Mouse (Mus musculus) hindbrain, embryonic 11.5 days (tissue): ENCODE measurements around the gene N4bp2. TPM values are rescaled to one million over a fixed set of nuclear protein-coding genes. Genes with fewer than 3 reads are reported as not detected.

Experiments
- ATAC-seq: fragments of 200-750 bp; cut with Nextera tagmentation; 2 replicates; pipeline ENCODE4 v1.8.0; 2017; ENCODE audit warnings: mild to moderate bottlenecking, moderate TSS enrichment, moderate library complexity; ENCODE audit not compliant: low FRiP score
- DNase-seq: peaks from one replicate; pipeline ENCODE4 v3.0.0-alpha.2; 2015; ENCODE audit warnings: low spot score
- H3K27ac ChIP-seq: fragments of 300-500 bp; sonication (generic); 2 replicates; pipeline ENCODE4 v1.5.1; 2014; ENCODE audit warnings: mild to moderate bottlenecking, low read depth, low read length
- H3K27me3 ChIP-seq: fragments of 300-500 bp; sonication (generic); 2 replicates; pipeline ENCODE4 v1.6.1; 2014; ENCODE audit warnings: mild to moderate bottlenecking, low read length, moderate library complexity, mixed read lengths; ENCODE audit not compliant: control insufficient read depth, insufficient read depth
- H3K36me3 ChIP-seq: fragments of 300-500 bp; sonication (generic); 2 replicates; pipeline ENCODE4 v1.6.1; 2014; ENCODE audit warnings: mild to moderate bottlenecking, low read length, moderate library complexity, mixed read lengths; ENCODE audit not compliant: control insufficient read depth, insufficient read depth
- H3K4me1 ChIP-seq: fragments of 300-500 bp; sonication (generic); replicated peaks from 2 replicates; pipeline ENCODE4 v1.6.1; 2014; ENCODE audit warnings: low read length, mixed read lengths; ENCODE audit not compliant: control insufficient read depth, insufficient read depth
- H3K4me2 ChIP-seq: fragments of 300-500 bp; sonication (generic); replicated peaks from 2 replicates; pipeline ENCODE4 v1.6.1; 2014; ENCODE audit warnings: mild to moderate bottlenecking, low read depth, low read length
- H3K4me3 ChIP-seq: fragments of 300-500 bp; sonication (generic); 2 replicates; pipeline ENCODE4 v1.5.1; 2014; ENCODE audit warnings: low read depth, low read length
- H3K9ac ChIP-seq: fragments of 300-500 bp; sonication (generic); 2 replicates; pipeline ENCODE4 v1.6.1; 2014; ENCODE audit warnings: low read depth, low read length
- H3K9me3 ChIP-seq: fragments of 300-500 bp; sonication (generic); 2 replicates; pipeline ENCODE4 v1.6.1; 2016; ENCODE audit warnings: low read length; ENCODE audit not compliant: control insufficient read depth
- WGBS: fragments of 180-500 bp; shearing (Covaris S2); extraction: QIAGEN DNeasy Blood & Tissue Kit; methylation state at CpG from one replicate; pipeline ENCODE4 v1.1.7; 2014; 5-methylcytosine and 5-hydroxymethylcytosine counted together
- polyA plus RNA-seq: library from polyadenylated mRNA; unstranded; fragments of >200 nt; fragmentation: Nextera tagmentation; extraction: Ambion mirVana; gene quantifications from 2 replicates; pipeline ENCODE4 v1.2.1, GENCODE M21; 2014

N4bp2 gene
- polyA plus RNA-seq, 1 experiment from 2014 or later, result 55.7 TPM

GRCm38 (mm10) chr5:65861154-65861944 lies 98.0 kb downstream of the N4bp2 start, which contains the start of gene Rhoh:
Gene Rhoh (plus strand): TSS chr5:65861213.
- H3K9ac ChIP-seq, result no peak within 1 kb of the TSS
- no peaks in the 10 kb centered on the region for H3K4me1 ChIP-seq
- H3K9me3 ChIP-seq, result no peaks in the 10 kb centered on the region
- ATAC-seq, result no peak
- no peaks in the 10 kb centered on the region for H3K36me3 ChIP-seq
- H3K27me3 ChIP-seq, result no peaks in the 10 kb centered on the region
- no peak for DNase-seq
- H3K4me2 ChIP-seq, result no peak within 1 kb of the TSS
- H3K27ac ChIP-seq, result no peak within 1 kb of the TSS
- H3K4me3 ChIP-seq, result no peak within 1 kb of the TSS
- WGBS, result 81% methylated on average over 10 of the region's 10 CpGs

DNA sequence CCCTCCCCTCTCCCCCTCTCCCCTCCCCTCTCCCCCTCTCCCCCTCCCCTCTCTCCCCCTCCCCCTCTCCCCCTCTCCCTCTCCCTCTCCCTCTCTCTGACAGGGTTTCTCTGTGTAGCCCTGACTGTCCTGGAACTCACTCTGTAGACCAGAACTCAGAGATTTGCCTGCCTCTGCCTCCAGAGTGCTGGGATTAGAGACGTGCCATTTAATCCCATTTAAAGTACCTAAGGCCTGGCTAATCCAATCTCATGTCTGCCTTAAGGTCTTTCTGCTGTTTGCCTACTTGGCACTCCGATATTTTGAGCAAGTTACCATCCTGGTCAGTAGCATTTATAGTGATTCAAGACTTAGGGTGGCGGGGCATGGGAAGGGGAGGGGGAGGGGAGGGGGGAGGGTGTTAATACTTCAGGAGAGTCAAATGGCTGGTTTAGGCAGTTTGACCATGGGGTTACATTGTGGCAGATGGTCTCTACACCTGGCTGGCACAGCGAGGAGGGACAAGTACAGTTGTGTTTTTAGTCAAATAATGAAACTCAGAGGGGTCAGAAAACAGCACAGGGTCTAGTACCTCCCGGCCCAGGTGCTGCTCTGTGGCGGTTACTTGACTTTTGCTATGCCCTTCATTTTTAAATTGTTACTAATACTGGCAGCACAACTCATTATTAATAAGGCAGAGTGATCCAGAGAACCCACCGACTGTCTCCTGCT lies 99.1 kb downstream of the N4bp2 start:
- ATAC-seq (no peak), DNase-seq (no peak)
- Histone ChIP-seq H3K36me3 (no peaks in the 10 kb centered on the region), H3K4me3 (no peak overlapping the region), H3K27me3 (no peaks in the 10 kb centered on the region), H3K4me2 (no peak overlapping the region), H3K27ac (no peak overlapping the region), H3K9ac (no peak overlapping the region), H3K9me3 (no peaks in the 10 kb centered on the region), H3K4me1 (no peaks in the 10 kb centered on the region)
- 92% methylated on average over 7 of the region's 7 CpGs for WGBS

DNA sequence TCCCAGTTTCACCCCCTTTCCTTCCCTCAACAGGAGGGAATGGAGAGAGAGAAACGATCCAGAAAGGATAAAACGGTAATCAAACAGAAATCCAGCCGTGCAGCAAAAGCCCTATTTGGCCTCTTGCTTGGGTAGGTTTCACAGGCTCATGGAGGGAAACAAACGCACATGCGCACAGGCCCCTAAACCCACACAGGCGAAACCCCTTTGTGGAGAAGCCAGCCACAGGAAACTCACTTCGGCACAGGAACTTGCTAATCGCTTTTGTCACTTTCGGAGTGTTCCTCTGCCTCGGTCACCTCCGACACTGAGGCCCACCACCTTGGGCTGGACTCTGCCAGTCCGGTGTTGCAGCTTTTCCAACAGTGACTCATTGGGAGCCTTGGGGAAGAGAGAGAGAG lies 100.0 kb downstream of the N4bp2 start:
- Histone ChIP-seq H3K4me2 (no peak overlapping the region), H3K9me3 (no peaks in the 10 kb centered on the region), H3K4me1 (no peaks in the 10 kb centered on the region), H3K9ac (no peak overlapping the region), H3K36me3 (no peaks in the 10 kb centered on the region), H3K27me3 (no peaks in the 10 kb centered on the region), H3K4me3 (no peak overlapping the region), H3K27ac (no peak overlapping the region)
- no peak for DNase-seq
- no peak for ATAC-seq
- 83% methylated on average over 12 of the region's 12 CpGs for WGBS

GRCm38 (mm10) chr5:65864486-65864885 lies 101.2 kb downstream of the N4bp2 start:
- Histone ChIP-seq H3K4me1 (no peaks in the 10 kb centered on the region), H3K9ac (no peak overlapping the region), H3K9me3 (no peaks in the 10 kb centered on the region), H3K36me3 (no peaks in the 10 kb centered on the region), H3K4me2 (no peak overlapping the region), H3K27me3 (no peaks in the 10 kb centered on the region), H3K27ac (no peak overlapping the region), H3K4me3 (no peak overlapping the region)
- ATAC-seq (no peak), DNase-seq (no peak)
- 92% methylated on average over 7 of the region's 7 CpGs for WGBS

GRCm38 (mm10) chr5:65864946-65865345 lies 101.6 kb downstream of the N4bp2 start:
- H3K27ac ChIP-seq, result no peak overlapping the region
- H3K36me3 ChIP-seq, result no peaks in the 10 kb centered on the region
- DNase-seq (no peak), ATAC-seq (no peak)
- no peaks in the 10 kb centered on the region for H3K27me3 ChIP-seq
- no peak overlapping the region for H3K9ac ChIP-seq
- WGBS, result 80% methylated on average over 3 of the region's 3 CpGs
- H3K4me2 ChIP-seq, result no peak overlapping the region
- H3K9me3 ChIP-seq, result no peaks in the 10 kb centered on the region
- no peak overlapping the region for H3K4me3 ChIP-seq
- H3K4me1 ChIP-seq, result no peaks in the 10 kb centered on the region

- Histone ChIP-seq H3K4me1 (no peaks in the 10 kb centered on the region), H3K9ac (no peak overlapping the region), H3K36me3 (no peaks in the 10 kb centered on the region), H3K4me3 (no peak overlapping the region), H3K9me3 (no peaks in the 10 kb centered on the region), H3K27me3 (no peaks in the 10 kb centered on the region), H3K27ac (no peak overlapping the region), H3K4me2 (no peak overlapping the region)
- DNase-seq (no peak), ATAC-seq (no peak)
- 91% methylated on average over 6 of the region's 6 CpGs for WGBS
These were observed 103.3 kb downstream of the N4bp2 start for GRCm38 (mm10) chr5:65866591-65866990.

DNA sequence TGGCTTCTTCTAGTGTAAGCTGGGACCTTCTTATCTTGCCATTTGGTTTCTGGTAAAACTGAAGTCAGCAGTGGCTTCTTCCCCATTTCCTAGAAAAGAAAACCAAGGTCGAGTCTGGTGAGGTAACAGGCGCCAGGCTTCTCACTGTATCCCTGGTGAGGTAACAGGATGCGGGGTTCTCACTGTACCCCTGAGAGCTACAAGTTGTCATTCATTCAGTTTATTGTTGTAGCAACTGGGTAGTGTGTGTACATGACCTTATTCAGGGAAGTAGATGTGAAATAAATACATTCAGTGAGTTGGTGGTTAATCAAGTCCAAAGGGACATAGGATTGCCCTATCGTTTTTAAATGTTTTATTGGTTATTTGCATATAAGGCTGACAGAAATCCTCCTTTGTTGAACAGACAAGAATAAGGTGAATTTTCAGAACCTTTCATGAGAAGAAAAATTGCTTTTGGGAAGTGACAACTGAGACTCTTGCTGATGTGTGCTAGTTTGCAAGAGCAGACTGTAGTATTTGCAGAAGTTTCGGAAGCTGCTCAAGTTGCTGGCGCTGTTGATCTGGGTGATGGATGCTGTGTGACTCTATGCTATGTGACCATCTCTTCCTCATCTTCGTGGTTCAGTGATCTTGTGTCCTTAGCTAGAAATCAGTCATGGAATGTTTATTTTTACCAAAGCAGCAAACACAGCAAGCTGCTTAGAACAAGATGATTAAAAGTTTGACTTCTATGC lies 104.2 kb downstream of the N4bp2 start:
- ATAC-seq, result no peak
- H3K36me3 ChIP-seq, result no peaks in the 10 kb centered on the region
- WGBS, result 83% methylated on average over 7 of the region's 7 CpGs
- H3K4me1 ChIP-seq, result no peaks in the 10 kb centered on the region
- no peaks in the 10 kb centered on the region for H3K27me3 ChIP-seq
- H3K4me2 ChIP-seq, result no peak overlapping the region
- H3K27ac ChIP-seq, result no peak overlapping the region
- no peak for DNase-seq
- no peak overlapping the region for H3K9ac ChIP-seq
- H3K9me3 ChIP-seq, result no peaks in the 10 kb centered on the region
- H3K4me3 ChIP-seq, result no peak overlapping the region

DNA sequence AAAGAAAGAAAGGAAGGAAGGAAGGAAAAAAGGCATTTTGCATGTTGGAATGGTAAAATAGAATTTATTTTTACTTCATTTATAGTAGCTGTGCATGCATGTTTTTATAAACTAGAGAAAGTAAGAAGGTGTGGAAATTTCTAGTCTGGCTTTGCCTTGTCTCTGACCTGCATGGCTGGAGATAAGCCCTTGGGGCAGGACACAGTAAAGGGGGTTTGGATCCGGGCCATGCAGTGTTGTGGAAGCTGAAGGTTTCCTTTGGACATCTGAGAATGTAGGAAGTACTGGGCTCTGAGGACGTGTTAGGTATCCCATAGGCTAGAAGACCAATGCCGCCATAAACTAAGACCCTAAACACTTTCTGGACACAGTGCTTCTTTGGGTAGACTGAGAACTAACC lies 105.1 kb downstream of the N4bp2 start:
- H3K27ac ChIP-seq, result no peak overlapping the region
- no peak overlapping the region for H3K4me3 ChIP-seq
- H3K4me1 ChIP-seq, result no peaks in the 10 kb centered on the region
- DNase-seq (no peak), ATAC-seq (no peak)
- H3K4me2 ChIP-seq, result no peak overlapping the region
- 89% methylated on average over 3 of the region's 3 CpGs for WGBS
- no peaks in the 10 kb centered on the region for H3K27me3 ChIP-seq
- no peaks in the 10 kb centered on the region for H3K36me3 ChIP-seq
- H3K9ac ChIP-seq, result no peak overlapping the region
- H3K9me3 ChIP-seq, result no peaks in the 10 kb centered on the region
